Mouse (Mus musculus) urinary bladder, postnatal 14 days (tissue): ENCODE data around the gene Trim34b.
"Not testable (repeated sequence)": the region's sequence is repeated elsewhere in the genome, so short reads cannot be mapped to it uniquely, and the experiment has no call there.

Experiments used
- DNase-seq: peaks from one replicate; pipeline ENCODE4 v3.0.0; 2021; ENCODE audit warnings: low spot score

The Trim34b gene

DNA sequence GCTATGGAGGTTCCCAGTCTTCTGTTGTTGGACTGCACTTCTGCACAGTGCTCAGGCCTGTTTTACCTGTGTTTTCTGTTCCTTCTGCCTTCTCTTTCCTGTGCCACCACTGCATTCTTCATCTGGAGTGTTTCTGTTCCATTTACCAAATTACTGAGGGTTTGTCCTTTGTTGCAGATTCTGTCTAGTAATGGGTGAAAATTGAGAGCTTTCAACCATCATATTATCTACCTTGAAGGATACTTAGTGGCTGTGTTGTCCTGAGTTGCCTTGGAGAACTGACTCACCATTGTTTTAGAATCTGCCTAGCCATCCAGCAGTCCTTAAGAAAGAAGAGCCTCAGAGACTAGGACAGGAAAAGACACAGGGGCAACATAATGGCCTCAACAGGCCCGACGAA, at the start of gene Trim34b:
Trim34b (plus strand) TSS at position 301 of the 400 bp plus-strand sequence.
- DNase-seq, result not testable (repeated sequence)

DNA sequence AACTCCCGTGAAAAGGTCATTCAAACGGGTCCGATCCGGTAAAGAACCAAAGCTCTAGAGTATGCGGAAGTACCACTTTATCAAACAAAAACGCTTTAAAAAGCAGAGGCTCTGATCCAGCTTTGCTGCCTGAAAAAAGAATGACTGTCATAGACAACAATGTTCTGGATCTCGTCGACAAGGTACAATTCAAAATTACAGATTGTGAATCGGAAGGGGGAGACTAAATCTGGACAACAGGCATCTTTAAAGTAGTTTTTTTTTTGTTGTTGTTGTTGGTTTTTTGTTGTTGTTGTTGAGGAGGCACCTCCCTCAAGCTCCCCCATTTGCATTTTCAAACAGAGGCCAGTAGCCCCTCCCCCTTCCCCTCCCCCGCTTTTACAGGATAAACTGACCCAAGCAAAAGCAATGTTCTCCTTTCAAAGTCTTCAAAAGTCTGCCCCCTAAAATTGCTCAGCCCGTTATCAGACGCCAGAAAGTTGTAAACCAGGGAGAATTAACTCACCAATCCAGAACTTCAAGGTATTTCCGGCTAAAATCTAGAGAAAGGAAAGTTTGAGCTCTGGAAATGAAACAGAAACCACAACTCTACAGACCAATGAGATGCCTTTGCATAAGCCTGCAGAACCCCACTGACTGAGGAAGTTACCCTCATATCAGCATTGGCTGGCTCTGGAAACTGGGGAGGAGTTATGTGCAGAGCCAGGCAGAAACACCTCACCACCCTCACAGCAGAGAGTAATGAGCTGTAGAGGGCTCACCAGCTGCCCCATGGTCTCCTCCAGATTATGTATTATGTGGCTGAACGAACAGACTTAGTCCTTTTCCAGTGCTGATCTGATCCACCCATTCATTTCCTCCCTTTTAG, 41.5 kb upstream of the Trim34b start, which contains the start of gene Trim5:
Trim5 (minus strand) TSS at position 519 of the 868 bp plus-strand sequence.
- DNase-seq, result not testable (repeated sequence)

DNA sequence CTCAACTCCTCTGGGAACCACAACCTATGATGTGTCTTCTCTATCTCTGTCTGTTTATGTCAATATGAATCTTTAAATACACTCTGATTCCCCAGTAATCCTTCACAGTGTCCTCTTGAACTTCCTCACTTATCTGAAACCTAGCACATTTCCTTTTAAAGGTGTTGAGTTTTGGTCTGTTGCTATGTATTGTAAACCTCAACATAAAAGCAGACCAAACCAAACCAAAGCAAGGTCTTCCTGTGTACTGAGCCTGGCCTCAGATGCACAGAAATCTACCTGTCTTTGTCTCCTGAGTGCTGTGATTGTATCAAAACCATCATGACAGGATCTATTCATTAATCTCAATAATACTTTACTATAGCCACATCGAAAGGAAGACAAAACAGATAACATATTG, 38.6 kb upstream of the Trim34b start:
- no peak for DNase-seq

DNA sequence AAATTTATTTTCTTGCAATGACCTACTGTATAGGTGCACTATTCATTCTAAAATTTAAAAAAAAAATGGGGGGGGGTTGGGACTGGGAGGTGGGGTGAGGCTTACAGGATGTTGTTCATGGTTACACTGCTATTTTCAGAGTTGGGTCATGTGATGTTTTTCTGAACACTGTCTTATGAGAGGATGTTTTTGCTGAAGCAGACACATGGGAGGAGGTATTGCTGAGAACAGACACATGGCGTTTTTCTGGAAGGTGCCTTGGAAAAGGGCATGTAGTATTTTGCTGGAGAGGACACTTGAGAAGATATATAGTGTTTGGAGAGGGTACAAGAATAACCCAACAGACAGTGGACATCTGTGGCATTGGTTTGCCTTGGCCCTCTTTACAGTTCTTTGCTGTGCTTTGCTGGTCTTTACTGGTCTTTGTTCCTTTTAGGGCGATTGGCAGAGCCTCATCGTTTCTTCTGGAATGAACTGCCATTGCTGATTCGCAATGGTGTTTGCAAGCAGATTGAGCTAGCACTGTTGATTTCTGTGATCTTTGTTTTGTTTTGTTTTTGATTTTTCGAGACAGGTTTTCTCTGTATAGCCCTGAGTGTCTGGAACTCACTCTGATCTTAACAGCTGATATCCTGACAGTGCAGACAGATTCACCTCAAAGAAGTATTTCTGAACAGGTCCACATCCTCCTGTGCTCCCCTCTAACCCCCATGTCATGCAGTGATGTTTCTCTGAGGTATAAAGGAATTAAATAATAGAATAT, 37.5 kb upstream of the Trim34b start:
- DNase-seq, result no peak

DNA sequence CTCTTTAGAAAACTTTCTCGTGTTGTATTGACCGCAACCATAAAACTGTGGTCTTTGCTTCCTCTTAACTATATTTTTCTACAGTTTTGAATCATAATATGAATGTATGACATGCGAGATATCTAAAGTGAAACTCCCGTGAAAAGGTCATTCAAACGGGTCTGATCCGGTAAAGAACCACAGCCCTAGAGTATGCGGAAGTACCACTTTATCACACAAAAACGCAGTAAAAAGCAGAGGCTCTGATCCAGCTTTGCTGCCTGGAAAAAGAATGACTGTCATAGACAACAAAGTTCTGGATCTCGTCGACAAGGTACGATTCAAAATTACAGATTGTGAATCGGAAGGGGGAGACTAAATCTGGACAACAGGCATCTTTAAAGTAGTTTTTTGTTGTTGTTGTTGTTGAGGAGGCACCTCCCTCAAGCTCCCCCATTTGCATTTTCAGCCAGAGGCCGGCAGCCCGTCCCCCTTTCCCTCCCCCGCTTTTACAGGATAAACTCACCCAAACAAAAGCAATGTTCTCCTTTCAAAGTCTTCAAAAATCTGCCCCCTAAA, 14.4 kb upstream of the Trim34b start:
- no peak for DNase-seq

DNA sequence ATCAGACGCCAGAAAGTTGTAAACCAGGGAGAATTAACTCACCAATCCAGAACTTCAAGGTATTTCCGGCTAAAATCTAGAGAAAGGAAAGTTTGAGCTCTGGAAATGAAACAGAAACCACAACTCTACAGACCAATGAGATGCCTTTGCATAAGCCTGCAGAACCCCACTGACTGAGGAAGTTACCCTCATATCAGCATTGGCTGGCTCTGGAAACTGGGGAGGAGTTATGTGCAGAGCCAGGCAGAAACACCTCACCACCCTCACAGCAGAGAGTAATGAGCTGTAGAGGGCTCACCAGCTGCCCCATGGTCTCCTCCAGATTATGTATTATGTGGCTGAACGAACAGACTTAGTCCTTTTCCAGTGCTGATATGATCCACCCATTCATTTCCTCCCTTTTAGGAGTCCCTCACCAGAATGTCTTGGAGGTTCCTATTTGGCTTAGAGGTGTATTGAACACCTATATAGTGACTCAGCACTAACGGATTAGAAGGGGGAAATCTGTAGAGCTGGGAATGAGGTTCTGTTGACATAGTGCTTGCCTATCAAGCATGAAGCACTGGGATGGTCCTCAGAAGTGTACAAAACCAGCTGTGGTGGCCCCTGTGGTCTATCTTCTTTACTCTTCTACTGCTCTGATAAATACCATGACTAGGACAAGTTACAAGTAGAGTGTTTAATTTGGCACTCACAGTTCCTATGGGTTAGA, 13.7 kb upstream of the Trim34b start, which contains the start of gene Trim12a:
Trim12a (minus strand) TSS at position 98 of the 712 bp plus-strand sequence.
- not testable (repeated sequence) for DNase-seq

DNA sequence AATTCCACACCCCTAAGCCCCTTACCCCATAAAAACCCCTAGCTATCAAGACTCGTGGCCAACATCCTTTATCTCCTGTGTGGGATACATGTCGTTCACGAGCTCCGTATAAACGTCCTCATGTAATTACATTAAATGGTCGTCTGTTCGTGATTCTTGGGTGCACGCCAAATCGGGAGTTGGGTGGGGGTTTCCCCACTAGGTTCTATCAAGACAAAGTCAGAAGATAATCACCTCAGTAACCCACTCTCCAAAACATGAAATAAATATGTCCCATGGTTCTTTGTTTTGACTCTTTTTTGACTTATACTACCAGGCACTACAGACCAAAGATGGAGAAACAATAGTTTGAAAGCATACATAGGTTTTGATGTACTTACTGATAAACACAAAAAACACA, 7.2 kb upstream of the Trim34b start:
- DNase-seq, result no peak

DNA sequence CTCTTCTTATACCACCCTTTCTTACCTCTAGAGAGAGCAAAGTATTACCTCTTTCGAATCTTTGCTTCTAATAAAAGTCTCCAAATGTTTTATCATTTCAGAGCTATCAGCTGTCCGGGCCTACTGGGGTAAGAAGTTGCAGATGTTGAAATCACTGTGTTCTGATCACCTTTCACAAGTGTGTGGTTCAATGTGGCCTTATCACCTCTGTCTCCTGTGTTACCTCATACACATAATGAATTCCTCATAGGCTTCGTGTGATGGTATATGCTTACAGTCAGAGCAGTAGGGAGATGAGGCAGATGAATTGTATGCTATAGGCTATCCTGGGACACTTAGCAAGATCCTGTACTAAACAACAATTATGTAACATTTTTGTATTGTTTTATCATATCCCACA, 6.3 kb downstream of the Trim34b start:
- DNase-seq, result not testable (repeated sequence)

DNA sequence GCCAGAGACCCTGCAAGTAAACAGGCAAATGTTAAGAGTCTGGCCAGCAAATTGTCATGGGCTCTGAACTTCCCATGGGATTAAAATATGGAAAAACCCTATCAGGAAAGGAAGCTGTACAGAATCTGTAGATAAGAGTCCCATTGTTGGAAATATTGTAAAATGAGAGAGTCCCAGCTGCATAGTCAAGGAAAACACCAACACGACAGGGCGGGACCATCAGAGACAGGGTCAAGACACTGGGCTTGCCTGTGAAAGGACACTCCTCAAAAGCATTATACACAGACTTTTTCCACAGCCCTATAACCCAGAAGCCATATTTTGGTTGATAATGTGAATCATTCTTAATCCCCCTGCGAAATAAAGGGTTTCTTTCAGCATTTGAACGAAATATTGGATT, 11.5 kb downstream of the Trim34b start:
- DNase-seq, result not testable (repeated sequence)

DNA sequence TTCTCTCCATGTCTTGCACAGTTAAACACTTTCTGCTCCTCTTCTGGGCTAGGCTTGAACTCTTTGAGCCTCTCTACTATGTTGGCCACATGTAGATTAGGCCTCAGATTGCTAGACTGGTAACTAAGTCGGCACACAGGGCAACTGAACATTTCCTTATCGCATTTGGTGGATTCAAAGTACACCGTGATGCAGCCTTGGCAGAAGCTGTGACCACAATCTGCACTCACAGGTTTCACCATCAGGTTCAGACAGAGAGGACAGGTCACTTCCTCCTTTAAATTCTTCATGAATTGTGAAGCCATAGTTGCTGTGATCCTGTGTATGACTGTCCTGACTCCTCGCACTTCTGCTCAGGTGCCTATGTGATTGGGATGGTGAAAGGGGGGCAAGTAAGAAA, 18.8 kb downstream of the Trim34b start:
- DNase-seq, result not testable (repeated sequence)

DNA sequence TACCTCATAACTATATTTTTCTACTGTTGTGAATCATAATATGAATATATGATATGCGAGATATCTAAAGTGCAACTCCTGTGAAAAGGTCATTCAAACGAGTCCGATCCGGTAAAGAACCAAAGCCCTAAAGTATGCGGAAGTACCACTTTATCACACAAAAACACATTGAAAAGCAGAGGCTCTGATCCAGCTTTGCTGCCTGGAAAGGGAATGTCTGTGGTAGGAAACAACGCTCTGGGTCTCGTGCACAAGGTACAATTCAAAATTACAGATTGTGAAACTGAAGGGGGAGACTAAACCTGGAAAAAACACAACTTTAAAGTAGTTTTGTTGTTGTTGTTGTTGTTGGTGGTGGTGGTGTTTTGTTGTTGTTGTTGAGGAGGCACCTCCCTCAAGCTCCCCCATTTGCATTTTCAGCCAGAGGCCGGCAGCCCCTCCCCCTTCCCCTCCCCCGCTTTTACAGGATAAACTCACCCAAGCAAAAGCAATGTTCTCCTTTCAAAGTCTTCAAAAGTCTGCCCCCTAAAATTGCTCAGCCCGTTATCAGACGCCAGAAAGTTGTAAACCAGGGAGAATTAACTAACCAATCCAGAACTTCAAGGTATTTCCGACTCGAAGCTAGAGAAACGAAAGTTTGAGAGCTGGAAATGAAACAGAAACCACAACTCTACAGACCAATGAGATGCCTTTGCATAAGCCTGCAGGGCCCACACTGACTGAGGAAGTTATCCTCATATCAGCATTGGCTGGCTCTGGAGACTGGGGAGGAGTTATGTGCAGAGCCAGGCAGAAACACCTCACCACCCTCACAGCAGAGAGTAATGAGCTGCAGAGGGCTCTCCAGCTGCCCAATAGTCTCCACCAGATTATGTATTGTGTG, 23.7 kb downstream of the Trim34b start, which contains the start of gene Trim12c:
Trim12c (minus strand) TSS at position 646 of the 883 bp plus-strand sequence.
- DNase-seq, result peak; percentile 69

DNA sequence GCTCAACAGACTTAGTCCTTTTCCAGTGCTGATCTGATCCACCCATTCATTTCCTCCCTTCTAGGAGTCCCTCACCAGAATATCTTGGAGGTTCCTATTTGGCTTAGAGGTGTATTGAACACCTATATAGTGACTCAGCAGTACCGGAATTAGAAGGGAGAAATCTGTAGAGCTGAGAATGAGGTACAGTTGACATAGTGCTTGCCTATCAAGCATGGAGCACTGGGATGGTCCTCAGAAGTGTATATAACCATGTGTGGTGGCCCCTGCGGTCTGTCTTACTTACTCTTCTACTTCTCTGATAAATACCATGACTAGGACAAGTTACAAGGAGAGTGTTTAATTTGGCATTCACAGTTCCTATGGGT, 24.3 kb downstream of the Trim34b start:
- no peak for DNase-seq

DNA sequence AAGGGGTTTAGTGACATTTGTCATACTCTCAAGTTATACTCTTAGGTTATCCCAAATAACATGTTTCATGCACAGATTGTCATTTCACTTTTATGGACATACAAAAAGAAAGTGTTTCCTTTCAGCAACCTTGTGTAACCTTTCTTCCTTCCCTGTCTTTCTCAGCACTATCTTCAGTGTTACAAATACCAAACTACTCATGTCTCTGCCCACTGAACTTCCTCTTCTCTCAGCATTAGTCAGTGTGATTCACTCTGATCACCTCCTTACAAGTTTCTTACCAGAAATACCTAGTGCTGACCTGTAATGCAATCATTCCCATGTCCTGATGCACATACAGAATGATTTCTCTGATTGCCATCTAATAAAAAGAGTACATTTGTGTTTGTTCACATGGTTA, 37.1 kb downstream of the Trim34b start:
- DNase-seq, result no peak

DNA sequence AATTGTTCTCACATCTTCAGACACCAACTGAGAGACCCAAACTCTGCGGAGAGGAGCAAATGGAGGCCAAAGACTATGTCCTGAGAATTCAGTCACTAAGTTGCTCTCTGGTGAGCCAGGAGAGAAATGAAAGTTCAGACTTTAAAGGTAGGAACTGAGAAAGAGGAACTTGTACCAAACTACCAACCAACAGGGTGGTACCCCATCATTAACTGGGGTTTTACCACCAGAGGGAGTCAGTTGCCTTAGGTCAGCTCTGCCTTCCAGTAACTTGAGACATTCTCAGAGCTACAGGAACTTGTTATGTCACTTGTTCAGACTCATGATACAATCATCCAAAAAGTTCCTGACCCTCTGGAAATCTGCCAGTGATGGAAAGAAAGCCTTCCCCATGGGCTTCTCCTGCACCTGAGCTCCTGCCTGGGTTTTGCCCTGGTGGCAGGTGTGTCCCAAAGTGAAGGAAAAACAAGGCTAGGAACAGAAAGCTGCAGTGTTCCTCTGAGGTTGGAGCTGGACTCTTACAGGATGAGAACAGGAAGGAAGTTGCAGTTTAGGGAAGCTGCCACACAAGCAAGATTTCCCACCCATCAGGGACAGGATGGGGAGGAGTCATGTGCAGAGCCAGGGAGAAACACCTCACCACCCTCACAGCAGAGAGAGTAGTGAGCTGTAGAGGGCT, 40.6 kb downstream of the Trim34b start, which contains the start of gene Trim30b:
Trim30b (minus strand) TSS at position 149 of the 679 bp plus-strand sequence.
- no peak for DNase-seq
